Mouse (Mus musculus): ENCODE data around the gene Map3k1. TPM values are rescaled to one million over a fixed set of nuclear protein-coding genes. Genes with fewer than 3 reads are reported as not detected.

Map3k1 gene
- total and polyA plus RNA-seq, 3 experiments = 10.7 to 48.7 (median 13.4) TPM

DNA sequence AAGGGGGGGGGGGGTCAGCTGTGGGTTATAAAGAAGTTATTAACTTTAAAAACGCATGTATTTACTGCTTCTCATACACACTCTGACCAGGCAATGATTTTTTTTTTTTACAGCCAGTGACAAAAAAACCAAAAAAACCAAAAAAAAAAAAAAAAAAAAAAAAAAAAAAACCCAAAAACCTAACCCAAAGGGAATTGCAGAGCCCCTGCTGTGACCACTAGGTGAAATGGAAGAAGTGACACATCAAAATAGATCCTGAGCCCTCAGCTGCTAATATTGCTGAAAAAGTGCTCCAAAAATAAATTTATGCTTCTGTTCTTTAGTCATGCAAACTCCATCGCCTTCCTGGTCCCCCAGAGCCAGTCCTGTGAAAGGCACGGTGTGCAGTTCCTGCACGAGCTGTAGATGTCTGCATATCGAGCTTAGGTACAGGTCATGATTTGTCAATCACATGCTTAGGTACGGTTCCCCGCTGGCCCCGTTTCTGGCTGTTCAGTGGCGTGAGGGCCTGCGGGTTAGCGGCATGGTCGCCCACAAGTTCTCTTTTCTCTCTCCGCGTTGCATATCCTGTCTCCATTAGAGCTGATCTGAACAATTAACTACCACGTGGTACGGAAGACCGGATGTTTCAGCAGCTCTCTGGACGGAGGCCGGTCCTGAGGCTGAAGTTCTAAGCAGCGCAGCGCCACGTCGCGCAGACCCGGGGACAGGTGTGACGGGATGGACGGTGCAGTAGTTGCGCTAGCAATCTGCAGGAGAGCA is 60.3 kb downstream of the Map3k1 start:
- no peaks in the 10 kb centered on the region for H3K27me3 ChIP-seq (replicated peaks)
- H3K4me1 ChIP-seq (ENCODE audit: control insufficient read depth in 1 of 2, insufficient read depth in 2 of 2) = peaks cover 0 to 20% of the 10 kb centered on the region in 2 experiments; a peak in 3 of 4 replicates
- no peak overlapping the region for H3K4me3 ChIP-seq (replicated peaks in 1 of 3; ENCODE audit: low read depth in 2 of 3, low read length in 2 of 3, poor library complexity in 1 of 3)
- dilution Hi-C loops (cut with MboI; ENCODE audit: extremely low pct_ligation_motif_present, extremely low pct_unique_long_range_greater_than_20kb, low sequenced_read_pairs) (no loop called here), in situ Hi-C loops (cut with MboI; ENCODE audit: low pct_ligation_motif_present, low pct_unique_long_range_greater_than_20kb, low sequenced_read_pairs) (loop anchor here (5.0 to 10.0 kb wide), 2 partner anchors 264 to 509 kb away; no protein-coding TSS in a partner anchor)
- H3K36me3 ChIP-seq (replicated peaks in 1 of 2; ENCODE audit: control insufficient read depth in 1 of 2, insufficient read depth in 1 of 2, low read length in 1 of 2) = peaks cover 45 to 61% of the 10 kb centered on the region in 2 experiments
- H3K27ac ChIP-seq (ENCODE audit: insufficient read depth, low read depth) = peak overlapping the region; percentile 56
- no peak overlapping the region for H3K9ac ChIP-seq (ENCODE audit: insufficient read depth, low read depth)
- DNase-seq (ENCODE audit: extremely low read depth) = peak; percentile 53
- TF ChIP-seq POLR2AphosphoS2 (IDR thresholded peaks at IDR 0.05; ENCODE audit: low read depth, low read length) (no peak), UBTF (IDR thresholded peaks at IDR 0.05; ENCODE audit: low read depth, low read length) (no peak), ELF1 (IDR thresholded peaks at IDR 0.05; ENCODE audit: low read depth, low read length) (0 out of 2 replicates have a peak, but pooled peaks have one; percentile 15), ETS1 (conservative IDR thresholded peaks at IDR 0.05; ENCODE audit: low read depth, low read length) (peak; percentile 63), POLR2A (IDR thresholded peaks at IDR 0.05; ENCODE audit: low read depth, low read length) (no peak), CHD2 (IDR thresholded peaks at IDR 0.05; ENCODE audit: low read length) (no peak), BHLHE40 (IDR thresholded peaks at IDR 0.05; ENCODE audit: low read depth, low read length) (no peak), E2F4 (IDR thresholded peaks at IDR 0.05; ENCODE audit: insufficient replicate concordance, low read depth, low read length) (no peak), KAT2A (IDR thresholded peaks at IDR 0.05; ENCODE audit: insufficient replicate concordance, low read length) (no peak), JUN (IDR thresholded peaks at IDR 0.05; ENCODE audit: insufficient read depth, low read depth, low read length) (no peak), ZNF384 (IDR thresholded peaks at IDR 0.05; ENCODE audit: low read depth, low read length) (peak; percentile 94), USF2 (conservative IDR thresholded peaks at IDR 0.05; ENCODE audit: low read depth, low read length) (peak; percentile 30; the same call in 1 of the 2 replicates), RAD21 (IDR thresholded peaks at IDR 0.05; ENCODE audit: low read depth, low read length) (no peak), MEF2A (IDR thresholded peaks at IDR 0.05; ENCODE audit: borderline replicate concordance, low read depth, low read length) (no peak), RCOR1 (conservative IDR thresholded peaks at IDR 0.05; ENCODE audit: low read depth, low read length) (no peak), USF1 (IDR thresholded peaks at IDR 0.05; ENCODE audit: low read depth, low read length) (peak; percentile 25; the same call in 1 of the 2 replicates), MAFK (IDR thresholded peaks at IDR 0.05; ENCODE audit: insufficient replicate concordance, low read length) (no peak), JUND (conservative IDR thresholded peaks at IDR 0.05; ENCODE audit: low read depth, low read length) (peak; percentile 70), MAX (IDR thresholded peaks at IDR 0.05; ENCODE audit: low read length) (0 out of 2 replicates have a peak, but pooled peaks have one; percentile 60)
- H3K4me2 ChIP-seq (ENCODE audit: insufficient read depth, low read depth, poor library complexity, severe bottlenecking) = no peak overlapping the region
- no peaks in the 10 kb centered on the region for H3K9me3 ChIP-seq (replicated peaks; ENCODE audit: low read length)
- H3K79me2 ChIP-seq (replicated peaks; ENCODE audit: control insufficient read depth, extremely low read depth, insufficient read depth, poor library complexity, severe bottlenecking) = no peaks in the 10 kb centered on the region

DNA sequence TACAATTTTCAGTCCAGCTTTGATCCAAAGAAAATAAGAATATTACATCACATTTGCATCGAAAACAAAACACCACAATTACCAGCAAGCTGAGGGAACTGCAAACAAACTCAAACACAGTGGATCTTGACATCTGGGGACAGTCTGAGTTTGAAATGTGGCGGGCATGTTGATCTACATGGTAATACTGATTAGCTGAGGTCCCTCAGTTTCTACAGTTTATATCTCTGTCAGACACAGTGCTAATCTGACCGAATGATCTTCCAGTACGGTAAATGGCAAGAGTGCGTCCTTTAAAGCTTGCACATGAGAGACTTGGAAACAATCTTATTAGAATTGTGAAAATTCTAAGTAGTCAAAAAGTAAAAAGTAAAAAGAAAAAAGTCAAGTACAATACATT is 62.0 kb downstream of the Map3k1 start:
- no peak for DNase-seq (ENCODE audit: extremely low read depth)
- H3K4me3 ChIP-seq (replicated peaks in 1 of 3; ENCODE audit: low read depth in 2 of 3, low read length in 2 of 3, poor library complexity in 1 of 3) = no peak overlapping the region
- in situ Hi-C loops (cut with MboI; ENCODE audit: low pct_ligation_motif_present, low pct_unique_long_range_greater_than_20kb, low sequenced_read_pairs) = loop anchor here (5.0 to 10.0 kb wide), 2 partner anchors 262 to 510 kb away; no protein-coding TSS in a partner anchor
- no peaks in the 10 kb centered on the region for H3K27me3 ChIP-seq (replicated peaks)
- no peaks in the 10 kb centered on the region for H3K9me3 ChIP-seq (replicated peaks; ENCODE audit: low read length)
- H3K4me2 ChIP-seq (ENCODE audit: insufficient read depth, low read depth, poor library complexity, severe bottlenecking) = no peak overlapping the region
- dilution Hi-C loops (cut with MboI; ENCODE audit: extremely low pct_ligation_motif_present, extremely low pct_unique_long_range_greater_than_20kb, low sequenced_read_pairs) = no loop called here
- H3K79me2 ChIP-seq (replicated peaks; ENCODE audit: control insufficient read depth, extremely low read depth, insufficient read depth, poor library complexity, severe bottlenecking) = no peaks in the 10 kb centered on the region
- H3K27ac ChIP-seq (ENCODE audit: insufficient read depth, low read depth) = no peak overlapping the region
- H3K9ac ChIP-seq (ENCODE audit: insufficient read depth, low read depth) = no peak overlapping the region
- TF ChIP-seq JUN (IDR thresholded peaks at IDR 0.05; ENCODE audit: insufficient read depth, low read depth, low read length) (no peak), SIN3A (IDR thresholded peaks at IDR 0.05; ENCODE audit: low read length) (no peak), CTCF (conservative IDR thresholded peaks at IDR 0.05 in 1 of 2, IDR thresholded peaks at IDR 0.05 in 1 of 2; ENCODE audit: low read depth in 2 of 2, low read length in 2 of 2) (no peak), POLR2AphosphoS2 (IDR thresholded peaks at IDR 0.05; ENCODE audit: low read depth, low read length) (no peak), HCFC1 (IDR thresholded peaks at IDR 0.05; ENCODE audit: low read depth, low read length) (no peak), ZMIZ1 (IDR thresholded peaks at IDR 0.05; ENCODE audit: low read depth, low read length) (no peak), ZNF384 (IDR thresholded peaks at IDR 0.05; ENCODE audit: low read depth, low read length) (no peak), ELF1 (IDR thresholded peaks at IDR 0.05; ENCODE audit: low read depth, low read length) (no peak), PAX5 (IDR thresholded peaks at IDR 0.05; ENCODE audit: low read length) (no peak), GABPA (IDR thresholded peaks at IDR 0.05; ENCODE audit: insufficient replicate concordance, low read depth, low read length) (no peak), NELFE (IDR thresholded peaks at IDR 0.05; ENCODE audit: low read depth, low read length) (no peak), EP300 (IDR thresholded peaks at IDR 0.05; ENCODE audit: low read length) (no peak), TBP (conservative IDR thresholded peaks at IDR 0.05; ENCODE audit: low read depth, low read length) (no peak), USF2 (conservative IDR thresholded peaks at IDR 0.05; ENCODE audit: low read depth, low read length) (no peak), CHD2 (IDR thresholded peaks at IDR 0.05; ENCODE audit: low read length) (no peak), UBTF (IDR thresholded peaks at IDR 0.05; ENCODE audit: low read depth, low read length) (no peak)
- H3K4me1 ChIP-seq (ENCODE audit: control insufficient read depth in 1 of 2, insufficient read depth in 2 of 2) = peaks cover 0 to 23% of the 10 kb centered on the region in 2 experiments
- peaks cover 34 to 47% of the 10 kb centered on the region in 2 experiments for H3K36me3 ChIP-seq (replicated peaks in 1 of 2; ENCODE audit: control insufficient read depth in 1 of 2, insufficient read depth in 1 of 2, low read length in 1 of 2)
